Mouse (Mus musculus) left cerebral cortex, adult 11 months (tissue): Measurements from ENCODE around the gene B3gnt2.

ENCODE experiments used
- DNase-seq: peaks from one replicate; pipeline ENCODE4 v3.0.0; 2022; ENCODE audit warnings: low spot score

B3gnt2 gene

GRCm38 (mm10) chr11:22860335-22861227 is at the start of gene B3gnt2:
Gene B3gnt2, minus strand, starts transcription at chr11:22860961.
- DNase-seq = no peak

DNA sequence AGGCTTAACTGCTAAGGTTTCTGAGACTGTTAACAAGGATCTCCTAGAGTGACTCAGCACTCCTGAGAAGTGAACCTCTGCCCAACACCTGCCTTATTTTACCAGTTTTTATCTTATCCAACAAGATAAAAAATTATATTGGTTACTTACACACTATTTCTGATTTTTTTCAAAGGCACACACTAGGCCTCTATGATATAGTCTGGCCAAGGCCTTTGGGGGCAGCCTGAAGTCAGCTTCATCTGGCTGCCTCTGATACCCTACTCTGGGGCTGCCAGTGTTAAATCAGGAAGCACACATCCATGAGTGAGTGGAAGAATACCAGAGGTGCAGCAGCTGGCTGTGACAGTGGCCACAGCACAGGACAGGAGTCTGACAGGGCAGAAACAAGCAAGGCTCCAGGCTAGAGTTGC is 45.7 kb upstream of the B3gnt2 start:
- no peak for DNase-seq

DNA sequence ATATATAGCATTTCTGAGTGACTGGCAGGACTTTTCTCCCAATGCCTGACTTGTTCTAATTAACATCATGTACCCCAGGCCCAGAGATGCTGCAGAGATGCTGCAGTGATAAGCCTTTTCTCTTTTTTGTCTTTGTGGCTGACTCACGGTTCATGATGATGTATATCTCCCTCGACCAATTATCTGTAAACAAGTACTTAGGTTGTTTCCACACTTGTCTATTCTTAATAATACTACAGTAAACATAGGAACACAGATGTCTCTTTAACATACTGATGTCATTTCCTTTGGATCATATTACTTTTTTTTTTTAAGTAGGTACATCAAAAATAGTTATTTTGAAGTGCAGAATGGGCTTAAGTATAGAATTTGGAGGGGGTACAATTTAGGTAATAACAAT is 42.2 kb upstream of the B3gnt2 start:
- no peak for DNase-seq

DNA sequence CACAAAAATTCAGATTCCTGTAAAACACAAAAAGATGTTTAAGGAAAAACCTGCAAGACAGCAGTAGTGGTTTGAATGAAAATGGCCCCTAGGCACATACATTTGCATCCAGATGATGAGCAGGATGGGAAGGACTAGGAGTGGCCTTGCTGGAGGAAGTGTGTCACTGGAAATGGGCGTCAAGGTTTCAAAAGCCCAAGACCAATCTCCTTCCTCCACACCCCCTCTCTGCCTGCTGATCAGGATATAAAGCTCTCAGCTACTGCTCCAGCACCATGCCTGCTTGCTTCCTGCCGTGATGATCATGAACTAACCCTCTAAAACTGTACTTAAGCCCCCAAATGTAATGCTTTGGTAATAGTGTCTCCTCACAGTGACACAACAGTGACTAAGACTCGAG is 39.3 kb upstream of the B3gnt2 start:
- no peak for DNase-seq

DNA sequence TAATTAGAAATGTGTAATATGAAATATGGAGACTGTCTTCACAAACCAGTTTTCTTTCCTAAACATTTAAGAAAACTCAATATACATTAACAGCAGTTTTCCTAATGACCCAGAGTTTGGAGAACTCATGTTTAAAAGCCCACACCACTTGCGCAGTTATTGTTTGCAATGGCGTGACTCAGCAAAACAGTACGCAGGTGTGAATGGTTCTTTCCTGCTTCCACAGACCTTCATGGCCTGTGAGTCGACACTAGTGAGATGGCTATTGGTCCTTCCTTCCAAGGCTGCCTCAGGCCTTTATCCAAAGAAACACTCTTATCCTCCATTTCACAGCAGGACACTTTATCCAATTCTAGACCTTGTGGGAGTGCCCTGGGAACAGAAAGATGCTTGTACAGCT is 36.9 kb upstream of the B3gnt2 start:
- no peak for DNase-seq

GRCm38 (mm10) chr11:22897127-22897526 is 36.4 kb upstream of the B3gnt2 start:
- DNase-seq = no peak

DNA sequence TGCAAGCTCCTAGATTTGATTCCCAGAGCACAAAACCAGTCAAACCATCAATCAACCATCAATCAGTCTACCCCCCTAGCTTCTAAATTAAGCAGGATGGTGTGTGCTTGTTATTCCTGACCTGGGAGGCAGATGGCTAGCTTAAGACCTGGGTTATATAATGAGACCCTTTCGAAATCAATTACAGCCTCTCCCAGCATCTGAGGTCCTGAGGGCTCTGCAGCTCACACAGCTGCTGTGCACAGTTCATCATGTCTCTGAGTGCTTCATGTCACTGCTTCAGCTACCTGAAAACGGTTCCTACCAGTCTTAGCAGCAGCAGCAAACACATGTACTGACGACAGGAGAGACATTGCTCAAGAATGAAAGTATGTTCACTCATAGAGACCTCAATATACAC is 32.3 kb upstream of the B3gnt2 start:
- DNase-seq = no peak

DNA sequence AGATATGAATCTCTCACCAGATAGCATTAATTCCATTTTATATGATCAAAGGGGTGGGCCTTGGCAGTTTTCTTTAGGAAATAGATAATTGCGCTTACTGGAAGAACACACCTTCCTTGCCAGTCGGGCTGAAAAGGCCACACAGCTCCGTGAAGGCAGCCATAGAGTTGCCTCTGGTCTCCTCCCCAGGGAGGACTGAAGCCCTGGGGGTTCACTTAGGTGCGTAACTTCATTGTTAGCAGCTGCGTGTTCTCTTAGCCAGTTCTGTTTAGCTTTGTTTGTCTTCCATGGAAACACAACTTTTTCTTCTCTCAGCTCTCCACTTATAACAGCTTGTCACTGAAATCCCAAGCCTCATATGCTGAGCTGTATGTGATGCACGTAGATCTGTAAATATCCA is 31.7 kb upstream of the B3gnt2 start:
- DNase-seq = no peak

- DNase-seq = no peak
Measured at GRCm38 (mm10) chr11:22891876-22892275, 31.1 kb upstream of the B3gnt2 start.

DNA sequence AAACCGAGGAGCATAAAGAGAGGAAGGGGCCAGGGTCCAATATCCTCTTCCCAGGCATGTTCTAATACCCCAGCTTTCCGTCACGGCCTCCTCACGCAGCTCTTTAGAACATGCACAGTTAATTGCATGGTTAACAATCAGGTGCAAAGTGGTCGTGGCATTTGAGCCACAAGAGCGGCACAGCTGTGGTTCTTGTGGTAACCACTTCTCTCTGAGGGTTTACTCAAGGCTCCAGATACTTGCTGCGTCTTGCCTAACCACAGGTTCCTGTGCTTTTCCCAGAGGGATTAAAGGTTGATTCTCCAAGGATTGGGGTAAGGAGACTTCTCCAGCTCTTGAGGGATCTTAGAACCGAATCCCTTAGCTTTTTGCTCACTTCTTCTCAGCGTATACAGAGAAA is 30.5 kb upstream of the B3gnt2 start:
- DNase-seq = no peak

DNA sequence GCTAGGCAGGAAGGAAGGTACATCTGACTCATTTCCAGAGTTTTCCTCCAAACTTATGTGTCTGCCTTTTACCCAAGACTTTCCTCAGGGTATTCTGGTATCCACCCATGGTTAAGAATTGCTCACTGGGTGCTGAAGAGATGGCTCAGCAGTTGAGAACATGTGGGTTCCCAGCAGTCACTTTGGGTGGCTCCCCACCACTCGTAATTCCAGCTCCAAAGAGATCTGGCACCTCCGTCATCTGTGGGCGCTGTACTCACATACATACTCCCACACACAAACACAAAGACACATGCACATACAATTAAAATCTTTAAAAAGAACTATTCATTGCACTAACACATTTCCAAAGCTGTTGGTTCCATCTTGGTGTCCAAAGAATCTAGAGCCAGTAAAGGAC is 28.5 kb upstream of the B3gnt2 start:
- DNase-seq = no peak

DNA sequence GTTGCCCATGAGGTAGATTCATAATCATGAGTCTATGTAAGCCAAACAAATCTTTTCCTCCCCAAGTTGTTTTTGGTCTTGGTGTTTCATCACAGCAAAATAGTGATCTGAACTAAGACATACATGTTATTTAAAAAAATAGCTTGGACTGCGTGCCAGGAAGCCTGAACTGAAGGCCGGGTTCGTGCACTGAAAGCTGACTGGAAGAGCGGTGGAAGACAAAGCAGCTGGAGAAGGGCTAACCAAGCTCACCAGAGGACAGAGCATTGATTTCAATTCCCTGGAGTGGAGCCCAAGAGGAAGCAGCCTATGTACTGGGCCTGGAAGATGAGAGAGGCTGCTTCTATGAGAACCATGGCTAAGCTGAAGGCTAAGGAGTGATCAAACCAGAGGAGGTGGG is 26.2 kb upstream of the B3gnt2 start:
- no peak for DNase-seq

DNA sequence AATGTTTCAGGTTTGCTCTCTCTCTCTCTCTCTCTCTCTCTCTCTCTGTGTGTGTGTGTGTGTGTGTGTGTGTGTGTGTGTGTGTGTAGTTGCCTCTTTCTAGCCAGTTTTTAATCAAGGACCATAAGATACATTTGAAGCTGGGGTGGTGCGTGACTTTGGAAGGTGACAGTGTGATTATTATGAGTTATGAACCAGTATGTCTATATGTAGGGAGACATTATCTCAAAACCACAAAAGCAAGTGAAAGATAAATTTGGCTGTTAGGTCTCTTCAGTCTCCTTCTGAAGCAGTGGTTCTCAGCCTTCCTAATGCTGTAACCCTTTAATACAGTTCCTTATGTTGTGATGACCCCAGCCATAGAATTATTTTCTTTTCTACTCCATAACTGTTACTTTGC is 24.6 kb upstream of the B3gnt2 start:
- no peak for DNase-seq

GRCm38 (mm10) chr11:22883676-22884075 is 22.9 kb upstream of the B3gnt2 start:
- no peak for DNase-seq

DNA sequence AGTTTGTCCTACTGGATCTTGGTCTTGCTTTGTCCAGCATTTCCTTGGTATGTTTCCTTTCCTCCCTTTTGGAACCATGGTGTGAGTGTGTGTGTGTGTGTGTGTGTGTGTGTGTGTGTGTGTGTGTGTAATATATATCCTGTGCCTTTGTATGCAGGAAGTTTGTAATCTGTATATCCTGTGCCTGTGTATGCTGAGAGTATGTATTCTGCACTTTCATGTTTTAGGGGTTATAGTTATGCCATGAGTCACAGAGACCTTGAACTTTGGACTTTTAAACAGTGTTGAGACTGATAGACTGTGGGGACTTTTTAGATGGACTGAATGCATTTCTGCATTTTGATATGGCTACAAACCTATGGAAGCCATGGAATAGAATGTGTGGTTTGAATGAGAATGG is 22.2 kb upstream of the B3gnt2 start:
- no peak for DNase-seq

- DNase-seq = no peak
Measured at GRCm38 (mm10) chr11:22880383-22881172, 19.8 kb upstream of the B3gnt2 start.

DNA sequence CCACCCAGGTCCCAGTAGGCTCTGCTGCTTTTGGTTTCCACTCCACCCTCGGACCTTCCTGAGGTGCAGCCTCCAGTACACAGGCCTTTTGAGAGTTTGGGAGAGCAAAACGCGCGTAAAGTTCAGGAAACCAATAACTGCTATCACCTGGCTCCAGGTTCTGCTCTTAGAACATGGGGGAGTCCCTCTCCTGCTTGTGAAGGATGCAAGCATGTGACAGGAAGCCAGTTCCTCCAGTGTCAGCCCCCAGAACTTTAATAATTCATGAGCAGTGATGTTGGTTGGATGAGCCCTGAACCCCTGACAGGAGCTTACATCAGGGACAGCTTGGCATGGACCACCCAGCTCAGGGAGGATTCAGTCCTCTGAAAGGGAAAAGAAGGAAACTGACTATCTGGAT is 18.9 kb upstream of the B3gnt2 start:
- DNase-seq = no peak

DNA sequence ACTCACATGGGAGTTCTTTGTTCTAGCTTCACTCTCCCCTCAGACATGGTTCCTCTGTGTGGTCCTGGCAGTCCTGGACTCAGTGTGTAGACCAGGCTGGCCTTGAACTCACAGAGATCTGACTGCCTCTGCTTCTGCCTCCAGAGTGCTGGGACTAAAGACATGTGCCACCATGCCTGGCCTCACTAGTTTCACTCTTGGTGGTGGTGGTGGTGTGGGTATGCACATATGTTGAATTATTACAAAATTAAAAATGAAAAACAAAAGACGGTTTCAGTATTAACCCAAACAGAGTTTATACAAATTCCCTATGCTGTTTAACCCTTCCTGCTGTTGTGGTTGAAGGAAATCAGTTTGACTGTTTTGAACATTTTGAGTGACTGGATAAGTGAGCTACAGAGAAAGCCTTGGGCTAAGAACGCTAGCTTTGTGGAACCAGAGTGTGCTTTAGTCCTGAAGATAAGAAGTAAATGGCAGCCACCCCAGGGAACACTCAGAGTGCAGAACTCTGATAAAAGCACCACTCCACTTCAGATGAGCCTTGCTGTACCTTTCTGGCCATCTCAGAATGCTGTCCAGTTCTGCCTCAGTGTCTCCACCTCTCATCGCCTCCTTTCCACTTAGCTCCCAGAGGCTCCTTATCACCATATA is 16.0 kb upstream of the B3gnt2 start:
- no peak for DNase-seq

- no peak for DNase-seq
Measured at GRCm38 (mm10) chr11:22875279-22875678, 14.5 kb upstream of the B3gnt2 start.

DNA sequence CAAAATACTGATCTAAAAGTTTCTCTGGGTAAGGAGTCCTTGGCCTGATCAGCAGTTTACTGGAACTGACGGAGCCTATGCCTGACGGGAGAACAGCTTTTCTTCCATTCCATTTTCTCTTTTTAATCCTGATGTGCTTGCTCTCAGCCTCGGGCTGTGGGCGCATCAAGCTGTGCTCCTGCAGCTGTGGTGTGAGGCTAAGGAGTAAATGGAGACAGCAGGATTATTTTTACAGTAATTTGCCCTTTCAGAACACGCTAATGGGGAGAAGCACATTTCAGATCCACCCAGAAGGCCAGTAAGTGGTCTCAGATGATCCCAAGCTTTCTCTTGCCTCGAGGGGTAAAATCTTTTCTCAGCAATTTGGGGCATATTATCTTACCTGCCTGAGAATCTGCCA is 14.0 kb upstream of the B3gnt2 start:
- DNase-seq = no peak

GRCm38 (mm10) chr11:22873383-22873782 is 12.6 kb upstream of the B3gnt2 start:
- no peak for DNase-seq

GRCm38 (mm10) chr11:22872307-22872680 is 11.5 kb upstream of the B3gnt2 start:
- DNase-seq = no peak
